Mouse (Mus musculus): ENCODE measurements around the gene Olfr1245.
"Not testable (repeated sequence)": the region's sequence is repeated elsewhere in the genome, so short reads cannot be mapped to it uniquely, and the experiment has no call there.

Gene Olfr1245

GRCm38 (mm10) chr2:89578347-89578746 lies at the start of gene Olfr1245:
Olfr1245 (minus strand) TSS chr2:89578447.
- no peak for DNase-seq

GRCm38 (mm10) chr2:89618145-89618544 lies 39.9 kb upstream of the Olfr1245 start, which contains the start of gene Olfr1248:
Olfr1248 (minus strand) TSS chr2:89618245.
- not testable (repeated sequence) for DNase-seq

- no peak for DNase-seq
Measured at GRCm38 (mm10) chr2:89614030-89614429, 35.8 kb upstream of the Olfr1245 start, which contains the start of gene Olfr1247. Olfr1247 (minus strand) TSS chr2:89614130.

- no peak for DNase-seq
Measured at GRCm38 (mm10) chr2:89593057-89593456, 14.8 kb upstream of the Olfr1245 start, which contains the start of gene Olfr1246. Olfr1246 (minus strand) TSS chr2:89593157.

GRCm38 (mm10) chr2:89562706-89563105 lies 15.5 kb downstream of the Olfr1245 start:
- DNase-seq: not testable (repeated sequence)

GRCm38 (mm10) chr2:89544516-89544915 lies 33.7 kb downstream of the Olfr1245 start:
- no peak for DNase-seq

GRCm38 (mm10) chr2:89539923-89540322 lies 38.3 kb downstream of the Olfr1245 start:
- DNase-seq: no peak

- DNase-seq: no peak
Measured at GRCm38 (mm10) chr2:89531387-89531786, 46.9 kb downstream of the Olfr1245 start, which contains the start of gene Olfr1243. Olfr1243 (minus strand) TSS chr2:89531487.
